Mouse (Mus musculus): ENCODE results near the gene Sec22c. TPM values are rescaled to one million over a fixed set of nuclear protein-coding genes. Genes with fewer than 3 reads are reported as not detected.

Sec22c gene
- total RNA-seq, 2 experiments from 2014 or later = 32.5 to 33.0 TPM

- peak in 1 of 2 experiments; percentile 56 for DNase-seq (ENCODE audit: extremely low spot score in 1 of 2, low spot score in 2 of 2)
- intact Hi-C loops (cut with DNase I) = no loop called here
Measured at GRCm38 (mm10) chr9:121630627-121631026, 74.7 kb downstream of the Sec22c start.

Other genes with a start within 250 kb of the Sec22c start
- 100 to 1,000 TPM; 377 to 421 TPM for gene Cck, start 209.8 kb downstream of the Sec22c start, total RNA-seq (2021)
- gene Lyzl4, start 63.4 kb downstream of the Sec22c start, total RNA-seq (2021) = under 1 TPM; 0.87 to 0.97 TPM
- gene Vipr1, start 62.8 kb downstream of the Sec22c start, total RNA-seq (2021) = 10 to 100 TPM; 11.8 TPM
- 10 to 100 TPM; 76.4 to 94.9 TPM for gene Ss18l2, start 4.8 kb upstream of the Sec22c start, total RNA-seq (2021)
- gene Nktr, start 13.7 kb upstream of the Sec22c start, total RNA-seq (2021) = 100 to 1,000 TPM; 112 to 119 TPM
- 100 to 1,000 TPM; 105 to 110 TPM for gene Zfp651, start 53.8 kb upstream of the Sec22c start, total RNA-seq (2021)
- gene Klhl40, start 72.1 kb upstream of the Sec22c start, total RNA-seq (2021) = 1 to 10 TPM; 3.3 to 3.5 TPM
- 1 to 10 TPM; 3.8 TPM for gene Hhatl, start 87.0 kb upstream of the Sec22c start, total RNA-seq (2021)
- gene Ccdc13, start 134.0 kb upstream of the Sec22c start, total RNA-seq (2021) = 1 to 10 TPM; 9.0 to 9.3 TPM
- gene Higd1a, start 152.9 kb upstream of the Sec22c start, total RNA-seq (2021) = 10 to 100 TPM; 97.0 to 99.0 TPM
- 1 to 10 TPM; 3.6 to 4.2 TPM for gene Ackr2, start 192.9 kb upstream of the Sec22c start, total RNA-seq (2021)
- not detected for gene Cyp8b1, start 210.8 kb upstream of the Sec22c start, total RNA-seq (2021)
- gene Fam198a, start 245.5 kb upstream of the Sec22c start, total RNA-seq (2021) = 1 to 10 TPM; 3.2 to 4.4 TPM